Mouse (Mus musculus): ENCODE measurements around the gene Insm1.

Insm1 gene

GRCm38 (mm10) chr2:146262215-146262614, 40.5 kb downstream of the Insm1 start:
- no peak for DNase-seq (ENCODE audit: low read depth, low spot score)

DNA sequence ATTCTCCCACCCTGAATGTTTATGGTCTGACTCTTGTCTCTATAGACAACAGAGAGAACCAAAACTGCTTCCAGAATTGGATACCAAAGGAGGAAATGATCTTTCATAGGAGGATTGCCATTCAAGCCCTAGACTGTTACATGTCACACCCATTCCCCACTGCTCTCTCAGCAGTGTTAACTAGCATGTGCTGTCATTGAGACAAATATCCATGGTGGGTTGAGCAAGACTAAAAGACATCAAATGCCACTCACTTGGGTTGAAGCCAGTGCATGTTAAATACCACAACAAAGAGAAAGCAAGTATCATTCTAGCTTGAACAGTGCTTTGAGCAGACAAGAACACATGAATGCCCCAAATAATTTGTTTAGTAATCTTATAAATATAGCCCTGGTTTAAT, 41.2 kb downstream of the Insm1 start:
- DNase-seq (ENCODE audit: low read depth, low spot score), result no peak

- DNase-seq (ENCODE audit: low read depth, low spot score), result no peak
These were observed 43.3 kb downstream of the Insm1 start for GRCm38 (mm10) chr2:146265045-146265444.

DNA sequence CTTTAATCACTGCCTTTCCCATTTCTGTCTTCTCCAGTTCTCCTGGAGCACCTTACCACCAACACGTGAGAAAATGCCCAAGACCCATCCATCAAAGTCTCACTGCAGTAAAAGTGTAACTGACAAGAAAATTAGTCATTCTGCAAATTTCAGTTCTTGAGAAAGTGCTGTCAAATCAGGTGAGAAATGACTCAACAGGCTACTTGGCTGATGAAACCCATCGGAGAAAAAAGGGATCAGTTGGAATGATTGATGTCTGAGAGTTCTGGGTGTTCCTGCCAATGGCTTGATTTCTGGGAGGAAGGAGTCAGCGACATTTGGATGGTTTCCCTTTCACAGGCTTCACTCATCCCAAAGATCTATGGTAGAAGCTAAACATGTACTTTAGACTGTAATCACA, 44.8 kb downstream of the Insm1 start:
- DNase-seq (ENCODE audit: low read depth, low spot score), result no peak
